Mouse (Mus musculus): ENCODE data around the gene Bmp2k. TPM values are rescaled to one million over a fixed set of nuclear protein-coding genes. Genes with fewer than 3 reads are reported as not detected.

The Bmp2k gene
- 2.7 TPM for polyA plus RNA-seq (2017; shearing (Covaris generic))

GRCm38 (mm10) chr5:96997310-96997801, at the start of gene Bmp2k:
Bmp2k (plus strand) TSS chr5:96997689.

GRCm38 (mm10) chr5:97111207-97111910, 113.9 kb downstream of the Bmp2k start, which contains the start of gene Paqr3:
Paqr3 (minus strand) TSS chr5:97111596.

Other genes starting within 250 kb of the Bmp2k start
- gene Anxa3, start 204.3 kb upstream of the Bmp2k start, polyA plus RNA-seq (2017; shearing (Covaris generic)), result 4.4 TPM
- 1.4 TPM for gene Paqr3, start 113.9 kb downstream of the Bmp2k start, polyA plus RNA-seq (2017; shearing (Covaris generic))

All from inflammation-experienced regulatory T-cells, adult 16 weeks (primary cell).